In genomic region chr5:7820592-7820991, GRCm38 (mm10) we compare ENCODE assay signal across 11 mouse cellular contexts.
DNase-seq lines count a peak whose midpoint lies in the region; ATAC-seq and TF ChIP-seq lines count a peak whose summit lies in the region.
"Had no signal": no experiment of that assay in that cellular context is flagged by ENCODE, and none has a peak within 500 bp of the region (broad histone marks: within the 10 kb centered on the region; RNA-seq: fewer than 3 reads in every experiment).

No protein-coding gene starts in this region.

- H3K27ac ChIP-seq in forebrain, postnatal 0 days (ENCODE audit: low read depth, low read length) = no peak overlapping the region
- H3K27ac ChIP-seq in forebrain, embryonic 12.5 days = no peak overlapping the region
- H3K27ac ChIP-seq in liver, embryonic 14.5 days = no peak overlapping the region
- no peak overlapping the region for H3K27ac ChIP-seq in liver, embryonic 12.5 days
- H3K27ac ChIP-seq in ES-Bruce4 (ENCODE audit: insufficient read depth, low read length) = no peak overlapping the region

- H3K27me3 ChIP-seq in forebrain, postnatal 0 days (ENCODE audit: insufficient read depth, low read length) = no peaks in the 10 kb centered on the region
- H3K27me3 ChIP-seq in forebrain, embryonic 12.5 days = no peaks in the 10 kb centered on the region
- no peaks in the 10 kb centered on the region for H3K27me3 ChIP-seq in liver, embryonic 14.5 days (ENCODE audit: control insufficient read depth, insufficient read depth, low read length)
- H3K27me3 ChIP-seq in liver, embryonic 12.5 days (replicated peaks) = no peaks in the 10 kb centered on the region
- H3K27me3 ChIP-seq in ES-Bruce4 (ENCODE audit: control insufficient read depth, insufficient read depth, low read length, poor library complexity, severe bottlenecking) = no peaks in the 10 kb centered on the region

- peak; percentile 64 for TF ChIP-seq CTCF in forebrain, postnatal 0 days (IDR thresholded peaks at IDR 0.05; ENCODE audit: low read depth)
- TF ChIP-seq CTCF in liver, embryonic 14.5 days (IDR thresholded peaks at IDR 0.05; ENCODE audit: low read depth) = peak; percentile 8; the same call in 1 of the 2 replicates
- TF ChIP-seq CTCF in ES-Bruce4 (IDR thresholded peaks at IDR 0.05; ENCODE audit: low read depth, low read length) = peak; percentile 32

- H3K4me3 ChIP-seq in forebrain, postnatal 0 days (ENCODE audit: low read depth, low read length) = no peak overlapping the region
- H3K4me3 ChIP-seq in forebrain, embryonic 12.5 days (replicated peaks) = no peak overlapping the region
- H3K4me3 ChIP-seq in liver, embryonic 14.5 days (ENCODE audit: insufficient read depth in 1 of 2, low read depth in 2 of 2, low read length in 2 of 2) = no peak overlapping the region
- no peak overlapping the region for H3K4me3 ChIP-seq in liver, embryonic 12.5 days
- no peak overlapping the region for H3K4me3 ChIP-seq in ES-Bruce4 (ENCODE audit: low read depth, low read length)

- peak; percentile 55; the same call in 1 of the 2 replicates for ATAC-seq in forebrain, postnatal 0 days
- ATAC-seq in forebrain, embryonic 12.5 days (ENCODE audit: low FRiP score) = no peak
- ATAC-seq in liver, embryonic 14.5 days (ENCODE audit: insufficient read depth) = no peak
- ATAC-seq in liver, embryonic 12.5 days = no peak
- ATAC-seq: inflammation-experienced regulatory T-cells, adult 6 months had no signal

- no peak for TF ChIP-seq POLR2A in ES-Bruce4 (IDR thresholded peaks at IDR 0.05; ENCODE audit: insufficient read depth, low read length)

- DNase-seq in forebrain, postnatal 0 days = peak; percentile 74
- no peak for DNase-seq in liver, embryonic 14.5 days (ENCODE audit: low read depth in 3 of 3, low spot score in 3 of 3)
- DNase-seq in embryo, embryonic 9.5 days (ENCODE audit: extremely low spot score) = peak; percentile 3
- no peak for DNase-seq in MN1 (ENCODE audit: low spot score)
- no peak for DNase-seq in cerebellum, adult 18-20 months
- DNase-seq: cerebellum, adult 9-11 months; gastrocnemius, postnatal 10 days had no signal

- no peaks in the 10 kb centered on the region for H3K36me3 ChIP-seq in forebrain, postnatal 0 days (ENCODE audit: insufficient read depth)
- no peaks in the 10 kb centered on the region for H3K36me3 ChIP-seq in forebrain, embryonic 12.5 days (replicated peaks)
- no peaks in the 10 kb centered on the region for H3K36me3 ChIP-seq in liver, embryonic 14.5 days (replicated peaks; ENCODE audit: control insufficient read depth, insufficient read depth, low read depth)
- H3K36me3 ChIP-seq in liver, embryonic 12.5 days = no peaks in the 10 kb centered on the region
- H3K36me3 ChIP-seq in ES-Bruce4 (ENCODE audit: control insufficient read depth, insufficient read depth, low read length, poor library complexity, severe bottlenecking) = no peaks in the 10 kb centered on the region

- no peak overlapping the region for H3K4me2 ChIP-seq in forebrain, postnatal 0 days (ENCODE audit: low read depth)
- H3K4me2 ChIP-seq in forebrain, embryonic 12.5 days = no peak overlapping the region
- no peak overlapping the region for H3K4me2 ChIP-seq in liver, embryonic 14.5 days (ENCODE audit: low read depth)
- no peak overlapping the region for H3K4me2 ChIP-seq in liver, embryonic 12.5 days

- H3K4me1 ChIP-seq in forebrain, postnatal 0 days (ENCODE audit: insufficient read depth) = no peaks in the 10 kb centered on the region
- H3K4me1 ChIP-seq in forebrain, embryonic 12.5 days = no peaks in the 10 kb centered on the region
- H3K4me1 ChIP-seq in liver, embryonic 14.5 days (replicated peaks; ENCODE audit: control insufficient read depth in 2 of 2, insufficient read depth in 2 of 2, low read length in 1 of 2) = no peaks in the 10 kb centered on the region
- no peaks in the 10 kb centered on the region for H3K4me1 ChIP-seq in liver, embryonic 12.5 days
- H3K4me1 ChIP-seq in ES-Bruce4 (ENCODE audit: control insufficient read depth, insufficient read depth, low read length) = no peaks in the 10 kb centered on the region

- H3K9me3 ChIP-seq in forebrain, postnatal 0 days (ENCODE audit: low read length) = no peaks in the 10 kb centered on the region
- H3K9me3 ChIP-seq in forebrain, embryonic 12.5 days = no peaks in the 10 kb centered on the region
- H3K9me3 ChIP-seq in liver, embryonic 14.5 days (ENCODE audit: control insufficient read depth, low read length) = no peaks in the 10 kb centered on the region
- H3K9me3 ChIP-seq in liver, embryonic 12.5 days (replicated peaks) = no peaks in the 10 kb centered on the region
- H3K9me3 ChIP-seq in ES-Bruce4 (replicated peaks; ENCODE audit: control insufficient read depth, insufficient read depth, low read length, poor library complexity, severe bottlenecking) = no peaks in the 10 kb centered on the region

- no peak overlapping the region for H3K9ac ChIP-seq in forebrain, postnatal 0 days
- H3K9ac ChIP-seq in forebrain, embryonic 12.5 days = no peak overlapping the region
- H3K9ac ChIP-seq in liver, embryonic 14.5 days (replicated peaks) = no peak overlapping the region
- H3K9ac ChIP-seq in liver, embryonic 12.5 days = no peak overlapping the region
- no peak overlapping the region for H3K9ac ChIP-seq in ES-Bruce4 (ENCODE audit: low read depth, poor library complexity, severe bottlenecking)

- 27% methylated on average over 5 of the region's 5 CpGs for WGBS in forebrain, postnatal 0 days
- 41% methylated on average over 5 of the region's 5 CpGs for WGBS in forebrain, embryonic 12.5 days
- 29% methylated on average over 5 of the region's 5 CpGs for WGBS in liver, embryonic 14.5 days (ENCODE audit: insufficient replicate concordance)
- 26% methylated on average over 5 of the region's 5 CpGs for WGBS in liver, embryonic 12.5 days (ENCODE audit: insufficient replicate concordance)

- TF ChIP-seq EP300 in liver, embryonic 14.5 days (IDR thresholded peaks at IDR 0.05; ENCODE audit: low read depth) = no peak
- no peak for TF ChIP-seq EP300 in ES-Bruce4 (IDR thresholded peaks at IDR 0.05; ENCODE audit: insufficient read depth, low read depth, low read length)

Comparison
In these comparisons a context has a peak if more than half of its experiments do, and no peak if none do; other contexts are left out.
1. DNase-seq: peak in forebrain, postnatal 0 days (single experiment) and embryo, embryonic 9.5 days (single experiment); none in liver, embryonic 14.5 days (0 of 3), MN1 (single experiment) and cerebellum, adult 18-20 months (0 of 2).
2. CTCF ChIP-seq: peak in every context shown above with its lines; median percentile 64 in forebrain, postnatal 0 days; 32 in ES-Bruce4; 8 in liver, embryonic 14.5 days.